Mouse (Mus musculus) midbrain, embryonic 15.5 days (tissue): Measurements from ENCODE around the gene Rnf135. TPM values are rescaled to one million over a fixed set of nuclear protein-coding genes. Genes with fewer than 3 reads are reported as not detected.
"Not testable (repeated sequence)": the region's sequence is repeated elsewhere in the genome, so short reads cannot be mapped to it uniquely, and the experiment has no call there.

Experiments
- ATAC-seq: fragments of 200-750 bp; cut with Nextera tagmentation; replicated peaks from 2 replicates; pipeline ENCODE4 v1.8.0; 2017; ENCODE audit warnings: moderate TSS enrichment
- H3K27ac ChIP-seq: fragments of 300-500 bp; sonication (generic); 2 replicates; pipeline ENCODE4 v1.5.1; 2015; ENCODE audit warnings: mild to moderate bottlenecking, inconsistent platforms
- H3K27me3 ChIP-seq: fragments of 300-500 bp; sonication (generic); replicated peaks from 2 replicates; pipeline ENCODE4 v1.6.1; 2015; ENCODE audit warnings: inconsistent platforms
- H3K36me3 ChIP-seq: fragments of 300-500 bp; sonication (generic); replicated peaks from 2 replicates; pipeline ENCODE4 v1.6.1; 2015; ENCODE audit warnings: inconsistent platforms
- H3K4me1 ChIP-seq: fragments of 300-500 bp; sonication (generic); 2 replicates; pipeline ENCODE4 v1.6.1; 2015; ENCODE audit warnings: inconsistent platforms
- H3K4me2 ChIP-seq: fragments of 300-500 bp; sonication (generic); 2 replicates; pipeline ENCODE4 v1.6.1; 2015; ENCODE audit warnings: inconsistent platforms, mild to moderate bottlenecking, moderate library complexity
- H3K4me3 ChIP-seq: fragments of 300-500 bp; sonication (generic); 2 replicates; pipeline ENCODE4 v1.5.1; 2015; ENCODE audit warnings: mild to moderate bottlenecking, inconsistent platforms
- H3K9ac ChIP-seq: fragments of 300-500 bp; sonication (generic); 2 replicates; pipeline ENCODE4 v1.6.1; 2015; ENCODE audit warnings: mild to moderate bottlenecking, inconsistent platforms
- H3K9me3 ChIP-seq: fragments of 300-500 bp; sonication (generic); 2 replicates; pipeline ENCODE4 v1.6.1; 2016; ENCODE audit warnings: inconsistent platforms
- WGBS: fragments of 180-500 bp; shearing (Covaris S2); methylation state at CpG from one replicate; pipeline ENCODE4 v1.1.7; 2015; ENCODE audit warnings: mixed read lengths; 5-methylcytosine and 5-hydroxymethylcytosine counted together
- polyA plus RNA-seq: library from polyadenylated mRNA; unstranded; fragments of >200 nt; fragmentation: Nextera tagmentation; extraction: Ambion mirVana; gene quantifications from 2 replicates; pipeline ENCODE4 v1.2.1, GENCODE M21; 2015

Rnf135 gene
- polyA plus RNA-seq, 1 experiment from 2014 or later = 3.3 TPM

GRCm38 (mm10) chr11:80185441-80185976, 1.9 kb downstream of the Rnf135 start:
- 65% methylated on average over 5 of the region's 5 CpGs for WGBS
- H3K9ac ChIP-seq, H3K9me3 ChIP-seq, H3K4me3 ChIP-seq, ATAC-seq, H3K4me2 ChIP-seq, H3K27ac ChIP-seq, H3K36me3 ChIP-seq, H3K4me1 ChIP-seq, H3K27me3 ChIP-seq: not testable (repeated sequence)

- H3K27ac ChIP-seq = no peak overlapping the region
- ATAC-seq = no peak
- H3K27me3 ChIP-seq = no peaks in the 10 kb centered on the region
- H3K4me1 ChIP-seq = no peaks in the 10 kb centered on the region
- 86% methylated on average over 4 of the region's 4 CpGs for WGBS
- H3K4me2 ChIP-seq = no peak overlapping the region
- no peak overlapping the region for H3K9ac ChIP-seq
- no peak overlapping the region for H3K4me3 ChIP-seq
- H3K9me3 ChIP-seq = no peaks in the 10 kb centered on the region
- no peaks in the 10 kb centered on the region for H3K36me3 ChIP-seq
Observed at GRCm38 (mm10) chr11:80190280-80190679, 6.6 kb downstream of the Rnf135 start.

- no peak for ATAC-seq
- 65% methylated on average over 4 of the region's 4 CpGs for WGBS
- Histone ChIP-seq H3K27ac (no peak overlapping the region), H3K36me3 (no peaks in the 10 kb centered on the region), H3K4me3 (no peak overlapping the region), H3K27me3 (no peaks in the 10 kb centered on the region), H3K4me1 (no peaks in the 10 kb centered on the region), H3K9me3 (no peaks in the 10 kb centered on the region), H3K9ac (no peak overlapping the region), H3K4me2 (no peak overlapping the region)
Observed at GRCm38 (mm10) chr11:80193827-80194226, 10.2 kb downstream of the Rnf135 start.

- 86% methylated on average over 7 of the region's 7 CpGs for WGBS
- H3K27me3 ChIP-seq = no peaks in the 10 kb centered on the region
Observed at GRCm38 (mm10) chr11:80196351-80196750, 12.7 kb downstream of the Rnf135 start.

GRCm38 (mm10) chr11:80199316-80199715, 15.7 kb downstream of the Rnf135 start:
- H3K36me3 ChIP-seq = no peaks in the 10 kb centered on the region
- no peak overlapping the region for H3K4me2 ChIP-seq
- H3K4me1 ChIP-seq = no peaks in the 10 kb centered on the region
- no peaks in the 10 kb centered on the region for H3K27me3 ChIP-seq
- H3K27ac ChIP-seq = no peak overlapping the region
- 94% methylated on average over 3 of the region's 3 CpGs for WGBS
- no peak for ATAC-seq
- H3K4me3 ChIP-seq = no peak overlapping the region
- no peaks in the 10 kb centered on the region for H3K9me3 ChIP-seq
- no peak overlapping the region for H3K9ac ChIP-seq

More at GRCm38 (mm10) chr11:80196351-80196750, 12.7 kb downstream of the Rnf135 start:
- H3K36me3 ChIP-seq = no peaks in the 10 kb centered on the region
- ATAC-seq = no peak
- H3K4me1 ChIP-seq = no peaks in the 10 kb centered on the region
- H3K4me2 ChIP-seq = no peak overlapping the region
- no peaks in the 10 kb centered on the region for H3K9me3 ChIP-seq
- H3K4me3 ChIP-seq = no peak overlapping the region
- no peak overlapping the region for H3K27ac ChIP-seq
- H3K9ac ChIP-seq = no peak overlapping the region

GRCm38 (mm10) chr11:80199773-80200172, 16.1 kb downstream of the Rnf135 start:
- no peak overlapping the region for H3K9ac ChIP-seq
- H3K36me3 ChIP-seq = no peaks in the 10 kb centered on the region
- no peak overlapping the region for H3K4me2 ChIP-seq
- 97% methylated on average over 2 of the region's 2 CpGs for WGBS
- H3K27ac ChIP-seq = no peak overlapping the region
- no peak for ATAC-seq
- H3K27me3 ChIP-seq = no peaks in the 10 kb centered on the region
- H3K4me1 ChIP-seq = no peaks in the 10 kb centered on the region
- H3K4me3 ChIP-seq = no peak overlapping the region
- no peaks in the 10 kb centered on the region for H3K9me3 ChIP-seq

GRCm38 (mm10) chr11:80200326-80200725, 16.7 kb downstream of the Rnf135 start:
- H3K9ac ChIP-seq = no peak overlapping the region
- H3K4me3 ChIP-seq = no peak overlapping the region
- H3K4me2 ChIP-seq = no peak overlapping the region
- no peaks in the 10 kb centered on the region for H3K27me3 ChIP-seq
- 75% methylated on average over 1 of the region's 1 CpGs for WGBS
- no peaks in the 10 kb centered on the region for H3K4me1 ChIP-seq
- ATAC-seq = no peak
- no peak overlapping the region for H3K27ac ChIP-seq
- H3K36me3 ChIP-seq = no peaks in the 10 kb centered on the region
- H3K9me3 ChIP-seq = no peaks in the 10 kb centered on the region

- ATAC-seq = no peak
- H3K4me1 ChIP-seq = no peaks in the 10 kb centered on the region
- no peak overlapping the region for H3K9ac ChIP-seq
- 80% methylated on average over 6 of the region's 6 CpGs for WGBS
- no peak overlapping the region for H3K4me3 ChIP-seq
- no peaks in the 10 kb centered on the region for H3K36me3 ChIP-seq
- no peaks in the 10 kb centered on the region for H3K27me3 ChIP-seq
- H3K4me2 ChIP-seq = no peak overlapping the region
- no peak overlapping the region for H3K27ac ChIP-seq
- no peaks in the 10 kb centered on the region for H3K9me3 ChIP-seq
Observed at GRCm38 (mm10) chr11:80202296-80202695, 18.6 kb downstream of the Rnf135 start.

- no peak for ATAC-seq
- no peaks in the 10 kb centered on the region for H3K36me3 ChIP-seq
- WGBS = 75% methylated on average over 3 of the region's 3 CpGs
- no peak overlapping the region for H3K4me2 ChIP-seq
- 0 out of 2 replicates have a peak, but pooled peaks cover 3% of the 10 kb centered on the region for H3K4me1 ChIP-seq
- H3K4me3 ChIP-seq = no peak overlapping the region
- H3K9ac ChIP-seq = no peak overlapping the region
- H3K27ac ChIP-seq = no peak overlapping the region
- H3K9me3 ChIP-seq = no peaks in the 10 kb centered on the region
- H3K27me3 ChIP-seq = no peaks in the 10 kb centered on the region
Observed at GRCm38 (mm10) chr11:80204037-80204436, 20.4 kb downstream of the Rnf135 start.

- no peaks in the 10 kb centered on the region for H3K36me3 ChIP-seq
- 58% methylated on average over 5 of the region's 5 CpGs for WGBS
Observed at GRCm38 (mm10) chr11:80204941-80205340, 21.3 kb downstream of the Rnf135 start.

GRCm38 (mm10) chr11:80208465-80208859, 24.8 kb downstream of the Rnf135 start:
- no peaks in the 10 kb centered on the region for H3K36me3 ChIP-seq
- H3K4me1 ChIP-seq = peaks cover 18% of the 10 kb centered on the region
- H3K27me3 ChIP-seq = no peaks in the 10 kb centered on the region
- WGBS = 36% methylated on average over 7 of the region's 7 CpGs
- H3K27ac ChIP-seq = peak overlapping the region; percentile 94; the same call in 1 of the 2 replicates
- no peak overlapping the region for H3K4me2 ChIP-seq
- H3K4me3 ChIP-seq = peak overlapping the region; percentile 79
- no peaks in the 10 kb centered on the region for H3K9me3 ChIP-seq
- ATAC-seq = peak; percentile 77
- H3K9ac ChIP-seq = no peak overlapping the region

More at GRCm38 (mm10) chr11:80204941-80205340, 21.3 kb downstream of the Rnf135 start:
- no peak for ATAC-seq
- Histone ChIP-seq H3K9me3 (no peaks in the 10 kb centered on the region), H3K9ac (no peak overlapping the region), H3K4me2 (no peak overlapping the region), H3K27ac (no peak overlapping the region), H3K27me3 (no peaks in the 10 kb centered on the region), H3K4me1 (peaks cover 5% of the 10 kb centered on the region), H3K4me3 (no peak overlapping the region)

GRCm38 (mm10) chr11:80208860-80209800, 25.5 kb downstream of the Rnf135 start, which contains the start of gene Rhot1:
Gene Rhot1 (plus strand): TSS chr11:80209019.
- no peaks in the 10 kb centered on the region for H3K9me3 ChIP-seq
- peak within 1 kb of the TSS; percentile 94 for H3K27ac ChIP-seq
- H3K4me3 ChIP-seq = peak within 1 kb of the TSS; percentile 79
- ATAC-seq = peak; percentile 95
- H3K36me3 ChIP-seq = 0 out of 2 replicates have a peak, but pooled peaks cover 3% of the 10 kb centered on the region
- H3K4me2 ChIP-seq = peak within 1 kb of the TSS; percentile 55
- H3K4me1 ChIP-seq = peaks cover 18% of the 10 kb centered on the region
- H3K9ac ChIP-seq = peak within 1 kb of the TSS; percentile 99
- under 1% methylated on average over 70 of the region's 78 CpGs for WGBS
- no peaks in the 10 kb centered on the region for H3K27me3 ChIP-seq
